Mouse (Mus musculus) C2C12 (cell line): Measurements from ENCODE around the gene Cstf1. TPM values are rescaled to one million over a fixed set of nuclear protein-coding genes. Genes with fewer than 3 reads are reported as not detected.

Experiments used
- H3K27me3 ChIP-seq: one replicate; pipeline ENCODE4 v1.6.1; 2011; ENCODE audit not compliant: control insufficient read depth, insufficient read depth, insufficient read length
- H3K36me3 ChIP-seq: one replicate; pipeline ENCODE4 v1.6.1; 2011; ENCODE audit not compliant: control insufficient read depth, insufficient read depth
- H3K4me3 ChIP-seq: one replicate; pipeline ENCODE4 v1.5.1; 2011; ENCODE audit warnings: mild to moderate bottlenecking, control low read depth; ENCODE audit not compliant: poor library complexity, insufficient read depth, severe bottlenecking
- H3K79me2 ChIP-seq: one replicate; pipeline ENCODE4 v1.6.1; 2011; ENCODE audit not compliant: control insufficient read depth, insufficient read depth
- H3K79me3 ChIP-seq: one replicate; pipeline ENCODE4 v1.6.1; 2011; ENCODE audit warnings: low read depth, control low read depth
- H3ac ChIP-seq: one replicate; pipeline ENCODE3; 2011; ENCODE audit warnings: low read depth; ENCODE audit not compliant: control insufficient read depth, insufficient read length
- CEBPB ChIP-seq: IDR thresholded peaks from one replicate; pipeline ENCODE4 v1.6.1; 2011; ENCODE audit warnings: low read depth, mild to moderate bottlenecking, control low read depth, moderate library complexity
- CTCF ChIP-seq: IDR thresholded peaks from one replicate; pipeline ENCODE4 v1.5.1; 2011; ENCODE audit not compliant: control insufficient read depth, insufficient read depth, insufficient read length
- FOSL1 ChIP-seq: IDR thresholded peaks from one replicate; pipeline ENCODE4 v1.8.0; 2011; ENCODE audit warnings: mild to moderate bottlenecking, low read length; ENCODE audit not compliant: poor library complexity, insufficient read depth, severe bottlenecking
- MAX ChIP-seq: IDR thresholded peaks from one replicate; pipeline ENCODE4 v1.6.1; 2011; ENCODE audit warnings: mild to moderate bottlenecking, control low read depth
- MYOD1 ChIP-seq: IDR thresholded peaks from one replicate; pipeline ENCODE4 v1.6.1; 2011; ENCODE audit warnings: low read depth; ENCODE audit not compliant: control insufficient read depth, insufficient read length
- MYOG ChIP-seq: IDR thresholded peaks from one replicate; pipeline ENCODE4 v1.6.1; 2011; ENCODE audit not compliant: control insufficient read depth, insufficient read length; ENCODE audit errors: extremely low read depth
- USF1 ChIP-seq: IDR thresholded peaks from one replicate; pipeline ENCODE4 v1.6.1; 2011; ENCODE audit warnings: low read depth, mild to moderate bottlenecking, control low read depth, moderate library complexity
- polyA plus RNA-seq: library from polyadenylated mRNA; unstranded; fragments of >200 nt; fragmentation: generic; extraction: Trizol; gene quantifications from one replicate; pipeline ENCODE4 v1.2.1, GENCODE M21; 2012; ENCODE audit warnings: missing spikeins

The Cstf1 gene
- polyA plus RNA-seq, 1 experiment: 51.4 TPM

DNA sequence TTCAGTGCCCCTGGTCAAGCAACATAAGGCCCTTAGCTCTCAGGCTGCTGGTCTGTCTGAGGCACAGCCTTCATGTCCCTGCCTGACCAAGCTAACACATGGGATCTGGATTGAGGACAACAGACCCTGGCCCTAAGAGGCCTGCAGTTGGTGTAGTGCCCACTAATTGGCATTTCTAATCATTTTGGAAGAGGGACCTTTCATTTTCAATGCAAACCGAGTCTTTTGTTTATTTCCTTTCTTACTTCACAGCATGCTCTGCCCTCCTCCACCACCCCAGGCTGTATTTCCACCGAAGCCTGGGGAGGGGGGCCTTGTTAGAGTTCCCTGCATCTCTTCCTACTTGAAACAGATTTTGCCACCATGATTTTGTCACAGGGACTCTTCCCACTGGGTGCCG, 29.5 kb upstream of the Cstf1 start:
- Histone ChIP-seq H3K36me3 (no peaks in the 10 kb centered on the region), H3K79me2 (no peaks in the 10 kb centered on the region), H3K79me3 (no peaks in the 10 kb centered on the region), H3K27me3 (peaks cover 12% of the 10 kb centered on the region), H3ac (no peak overlapping the region), H3K4me3 (no peak overlapping the region)
- TF ChIP-seq USF1: no peak
- TF ChIP-seq CTCF: no peak
- TF ChIP-seq CEBPB: no peak
- no peak for TF ChIP-seq MYOD1
- TF ChIP-seq MYOG: no peak
- TF ChIP-seq FOSL1: no peak
- no peak for TF ChIP-seq MAX

DNA sequence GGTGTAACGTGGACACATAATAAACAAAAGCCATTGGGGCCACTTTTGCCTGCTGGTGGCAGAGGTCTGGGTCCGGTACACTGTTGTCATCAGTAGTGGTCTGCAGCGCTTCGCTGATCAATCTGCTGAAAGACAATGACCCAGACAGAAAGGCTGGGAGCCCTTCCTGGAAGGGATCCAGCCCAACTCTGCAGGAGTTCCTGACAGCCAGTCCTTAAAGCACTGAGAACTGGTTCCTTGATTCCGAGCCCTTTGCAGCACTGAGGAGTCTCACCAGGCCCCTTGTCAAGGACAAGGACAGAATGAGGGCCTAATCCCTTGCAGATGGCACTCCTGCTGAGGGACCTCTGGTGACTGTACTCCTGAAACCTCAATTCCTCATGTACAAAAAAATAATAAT, 28.9 kb upstream of the Cstf1 start:
- Histone ChIP-seq H3K79me2 (no peaks in the 10 kb centered on the region), H3K36me3 (no peaks in the 10 kb centered on the region), H3K79me3 (no peaks in the 10 kb centered on the region), H3ac (no peak overlapping the region), H3K27me3 (peaks cover 12% of the 10 kb centered on the region), H3K4me3 (no peak overlapping the region)
- no peak for TF ChIP-seq MYOD1
- no peak for TF ChIP-seq FOSL1
- no peak for TF ChIP-seq MAX
- TF ChIP-seq CTCF: no peak
- no peak for TF ChIP-seq USF1
- no peak for TF ChIP-seq MYOG
- TF ChIP-seq CEBPB: no peak

DNA sequence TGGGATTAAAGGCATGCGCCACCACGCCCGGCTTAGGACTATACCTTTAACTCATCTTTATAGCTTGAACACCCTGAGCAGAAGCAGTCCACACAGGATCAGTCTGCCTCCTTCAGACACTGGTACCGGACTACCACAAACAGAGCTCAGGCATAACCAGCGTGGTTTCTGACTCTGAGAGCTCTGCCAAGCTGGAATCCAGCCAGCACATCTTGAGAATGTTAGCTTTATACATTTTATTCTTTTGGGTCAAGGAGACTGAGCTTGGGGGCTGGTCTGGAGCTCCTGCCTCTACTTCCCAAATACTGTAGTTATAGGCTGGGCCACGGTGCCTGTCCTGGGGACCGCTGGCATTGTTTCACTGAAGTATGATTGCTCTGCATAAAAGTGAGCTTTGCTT, 26.7 kb upstream of the Cstf1 start:
- H3K4me3 ChIP-seq: no peak overlapping the region
- H3K36me3 ChIP-seq: no peaks in the 10 kb centered on the region
- no peaks in the 10 kb centered on the region for H3K79me2 ChIP-seq
- no peak overlapping the region for H3ac ChIP-seq
- no peak for TF ChIP-seq MAX
- H3K79me3 ChIP-seq: no peaks in the 10 kb centered on the region
- peaks cover 9% of the 10 kb centered on the region for H3K27me3 ChIP-seq

DNA sequence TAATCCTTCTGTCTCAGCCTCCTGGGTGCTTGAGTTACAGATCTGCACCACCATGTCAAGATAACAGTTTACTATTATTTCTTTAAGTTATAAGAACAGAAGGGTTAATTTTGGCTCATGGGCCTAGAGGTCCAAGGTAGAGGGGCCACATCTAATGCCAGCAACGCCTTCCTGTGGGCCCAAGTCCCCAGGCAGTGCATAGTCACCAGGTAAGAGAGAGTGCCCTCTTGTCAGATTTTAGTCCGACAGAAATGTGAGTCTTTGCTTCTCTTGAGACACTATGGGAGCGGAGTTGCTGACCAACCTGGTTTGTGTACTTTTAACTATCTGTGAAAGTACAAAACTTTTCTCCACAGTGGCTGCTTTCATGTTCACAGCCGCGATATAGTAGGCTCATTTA, 25.8 kb upstream of the Cstf1 start:
- Histone ChIP-seq H3K79me2 (no peaks in the 10 kb centered on the region), H3ac (no peak overlapping the region), H3K79me3 (no peaks in the 10 kb centered on the region), H3K36me3 (no peaks in the 10 kb centered on the region), H3K4me3 (no peak overlapping the region), H3K27me3 (peaks cover 9% of the 10 kb centered on the region)
- TF ChIP-seq CTCF (no peak), MYOG (no peak), FOSL1 (no peak), MAX (no peak), USF1 (no peak), CEBPB (no peak), MYOD1 (no peak)

DNA sequence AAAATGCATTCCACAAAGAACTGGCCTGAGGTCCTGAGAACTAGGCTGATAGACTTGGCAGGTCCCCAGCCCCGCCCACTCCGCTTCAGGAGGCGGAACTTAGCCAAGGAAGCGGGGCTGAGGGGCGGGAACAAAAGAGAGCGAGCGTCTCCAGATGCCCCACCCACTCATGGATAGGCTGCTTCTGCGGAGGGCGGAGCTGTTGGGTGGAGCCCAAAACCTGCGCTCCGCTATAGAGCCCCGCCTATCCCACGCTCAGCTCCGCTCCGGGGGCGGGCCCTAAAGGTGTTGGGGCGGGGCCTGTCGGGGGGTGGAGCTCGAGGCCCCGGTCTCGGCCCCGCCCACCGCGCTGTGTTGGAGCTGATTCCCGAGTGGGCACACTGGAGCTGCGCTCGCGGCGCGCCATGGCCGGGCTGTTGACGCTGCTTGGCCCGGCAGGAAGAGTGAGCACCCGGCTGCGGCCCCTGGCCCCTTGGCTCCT, 25.2 kb upstream of the Cstf1 start, which contains the start of gene Fam210b:
TSS of gene Fam210b (plus strand) at position 308 of the 481 bp plus-strand sequence.
- TF ChIP-seq FOSL1 (no peak), MAX (peak; percentile 25), MYOG (no peak)
- Histone ChIP-seq H3ac (peak within 1 kb of the TSS; percentile 87), H3K27me3 (peaks cover 9% of the 10 kb centered on the region), H3K79me2 (no peaks in the 10 kb centered on the region), H3K79me3 (no peaks in the 10 kb centered on the region), H3K36me3 (no peaks in the 10 kb centered on the region), H3K4me3 (peak within 1 kb of the TSS; percentile 42)

DNA sequence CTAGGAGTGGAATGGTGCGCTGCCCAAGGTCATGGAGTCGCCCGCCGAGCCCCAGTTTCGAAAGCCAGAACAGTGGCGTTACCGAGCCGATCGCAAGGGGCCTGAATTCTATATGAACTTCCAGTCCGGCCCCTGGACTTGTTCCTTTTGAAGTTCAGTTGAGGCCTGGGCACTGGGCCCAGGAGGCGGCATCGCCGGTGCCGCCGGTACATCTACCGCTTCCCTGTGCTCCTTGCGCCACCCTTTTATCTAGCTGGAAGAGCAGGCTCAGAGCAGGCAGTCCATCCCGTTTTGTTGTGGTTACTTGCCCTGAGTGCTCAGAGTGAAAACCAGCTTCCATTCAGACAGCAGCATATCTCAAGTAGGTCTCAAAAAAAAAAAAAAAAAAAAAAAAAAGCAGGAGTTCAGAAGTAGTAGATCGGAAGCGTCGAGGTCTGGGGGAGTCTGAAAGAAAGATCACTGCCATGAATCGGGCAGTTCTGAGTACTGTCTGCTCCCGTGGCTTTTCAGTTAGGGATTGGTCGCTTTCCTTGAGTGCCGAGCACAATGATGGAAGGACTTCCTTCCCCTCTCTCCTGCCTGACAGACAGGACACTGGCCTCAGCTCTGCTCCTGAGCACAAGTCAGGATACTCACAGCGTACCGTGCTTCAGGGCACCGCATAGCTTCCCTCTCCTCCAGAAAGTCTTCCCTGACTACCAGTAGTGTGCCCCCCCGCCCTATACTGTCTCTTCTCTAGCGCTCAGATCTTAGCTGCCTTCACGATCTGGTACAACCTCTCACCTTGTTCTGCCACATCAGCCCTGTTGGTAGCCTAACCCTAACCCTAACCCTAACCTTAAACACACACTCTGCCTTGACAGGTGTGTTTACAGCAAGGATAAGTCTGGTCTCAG, 24.2 kb upstream of the Cstf1 start:
- H3K79me2 ChIP-seq: no peaks in the 10 kb centered on the region
- H3K4me3 ChIP-seq: peak overlapping the region; percentile 42
- H3K27me3 ChIP-seq: peaks cover 4% of the 10 kb centered on the region
- no peaks in the 10 kb centered on the region for H3K79me3 ChIP-seq
- no peaks in the 10 kb centered on the region for H3K36me3 ChIP-seq
- H3ac ChIP-seq: peak overlapping the region; percentile 87
- TF ChIP-seq MAX (no peak), MYOD1 (no peak), CTCF (no peak), USF1 (no peak)
